Mouse (Mus musculus) testis, adult 2 months (tissue): ENCODE results near the gene Alg9.

ENCODE experiments used
- CTCF ChIP-seq: fragments of 200-500 bp; IDR thresholded peaks from 2 replicates; pipeline ENCODE4 v1.5.1; 2012; ENCODE audit warnings: low read depth, mild to moderate bottlenecking, inconsistent platforms, low read length, moderate library complexity; ENCODE audit not compliant: control insufficient read depth, insufficient read depth, insufficient replicate concordance
- POLR2A ChIP-seq: fragments of 200-500 bp; IDR thresholded peaks from 2 replicates; pipeline ENCODE4 v1.6.1; 2012; ENCODE audit warnings: low read depth, mild to moderate bottlenecking, inconsistent platforms, low read length, moderate library complexity; ENCODE audit not compliant: control insufficient read depth

GRCm38 (mm10) chr9:50877431-50877830 lies 102.6 kb downstream of the Alg9 start:
- TF ChIP-seq POLR2A (no peak), CTCF (no peak)
